Mouse (Mus musculus): Measurements from ENCODE around the gene Lair1.
"Not testable (repeated sequence)": the region's sequence is repeated elsewhere in the genome, so short reads cannot be mapped to it uniquely, and the experiment has no call there.

Lair1 gene

GRCm38 (mm10) chr7:4063013-4063412 lies at the start of gene Lair1:
Gene Lair1 (minus strand): TSS chr7:4063204.
- DNase-seq = peak; percentile 89

- peak; percentile 94 for DNase-seq
Measured at GRCm38 (mm10) chr7:4111766-4112165, 48.8 kb upstream of the Lair1 start.

- DNase-seq = peak; percentile 34
Measured at GRCm38 (mm10) chr7:4103411-4103810, 40.4 kb upstream of the Lair1 start.

- peak; percentile 72 for DNase-seq
Measured at GRCm38 (mm10) chr7:4101144-4101543, 38.1 kb upstream of the Lair1 start.

- no peak for DNase-seq
Measured at GRCm38 (mm10) chr7:4098832-4099231, 35.8 kb upstream of the Lair1 start.

GRCm38 (mm10) chr7:4098301-4098700 lies 35.3 kb upstream of the Lair1 start:
- no peak for DNase-seq

GRCm38 (mm10) chr7:4091170-4091569 lies 28.2 kb upstream of the Lair1 start:
- DNase-seq = no peak

- DNase-seq = no peak
Measured at GRCm38 (mm10) chr7:4088679-4089078, 25.7 kb upstream of the Lair1 start.

- DNase-seq = no peak
Measured at GRCm38 (mm10) chr7:4087896-4088480, 25.0 kb upstream of the Lair1 start.

- DNase-seq = no peak
Measured at GRCm38 (mm10) chr7:4087238-4087895, 24.4 kb upstream of the Lair1 start.

GRCm38 (mm10) chr7:4085562-4085961 lies 22.6 kb upstream of the Lair1 start:
- DNase-seq = peak; percentile 81

- DNase-seq = no peak
Measured at GRCm38 (mm10) chr7:4084161-4084560, 21.2 kb upstream of the Lair1 start.

- DNase-seq = peak; percentile 97
Measured at GRCm38 (mm10) chr7:4082804-4083203, 19.8 kb upstream of the Lair1 start.

GRCm38 (mm10) chr7:4081706-4082105 lies 18.7 kb upstream of the Lair1 start:
- no peak for DNase-seq

GRCm38 (mm10) chr7:4080552-4080951 lies 17.5 kb upstream of the Lair1 start:
- peak; percentile 87 for DNase-seq

- DNase-seq = peak; percentile 80
Measured at GRCm38 (mm10) chr7:4079511-4079910, 16.5 kb upstream of the Lair1 start.

GRCm38 (mm10) chr7:4073144-4073543 lies 10.1 kb upstream of the Lair1 start:
- peak; percentile 86 for DNase-seq

- DNase-seq = peak; percentile 88
Measured at GRCm38 (mm10) chr7:4071066-4071465, 8.1 kb upstream of the Lair1 start.

- DNase-seq = no peak
Measured at GRCm38 (mm10) chr7:4063714-4064425, 866 bp upstream of the Lair1 start.

GRCm38 (mm10) chr7:4060602-4061188 lies 2.3 kb downstream of the Lair1 start:
- DNase-seq = not testable (repeated sequence)

- DNase-seq = no peak
Measured at GRCm38 (mm10) chr7:4026794-4027421, 36.1 kb downstream of the Lair1 start.

- not testable (repeated sequence) for DNase-seq
Measured at GRCm38 (mm10) chr7:4004636-4005035, 58.4 kb downstream of the Lair1 start.

GRCm38 (mm10) chr7:4003996-4004395 lies 59.0 kb downstream of the Lair1 start:
- not testable (repeated sequence) for DNase-seq

Measured in heart, adult 11 months (tissue).